In genomic region chr13:42051961-42052695, GRCm38 (mm10) we compare ENCODE assay signal across 7 mouse cellular contexts. TPM values are rescaled to one million over a fixed set of nuclear protein-coding genes. Genes with fewer than 3 reads are reported as not detected.
A peak's percentile ranks its signal among the peaks of the same experiment; 100 is the strongest.
DNase-seq lines count a peak whose midpoint lies in the region; ATAC-seq lines count a peak whose summit lies in the region.

Gene Hivep1, plus strand, starts transcription at chr13:42052021.

- no peaks in the 10 kb centered on the region for H3K27me3 ChIP-seq in hindbrain, embryonic 13.5 days

- peak within 1 kb of the TSS; percentile 89 for H3K4me2 ChIP-seq in hindbrain, embryonic 13.5 days

- WGBS in hindbrain, embryonic 13.5 days: under 1% methylated on average over 60 of the region's 100 CpGs

- ATAC-seq in hindbrain, embryonic 13.5 days (ENCODE audit: low FRiP score): peak; percentile 73
- no peak for ATAC-seq in megakaryocyte-erythroid progenitor cell, adult 5-6 weeks (replicated peaks; ENCODE audit: low FRiP score, low TSS enrichment, poor library complexity, severe bottlenecking)

- peaks cover 18% of the 10 kb centered on the region for H3K36me3 ChIP-seq in hindbrain, embryonic 13.5 days

- no peaks in the 10 kb centered on the region for H3K9me3 ChIP-seq in hindbrain, embryonic 13.5 days

- H3K4me1 ChIP-seq in hindbrain, embryonic 13.5 days (replicated peaks): peaks cover 36% of the 10 kb centered on the region

- DNase-seq in adrenal gland, adult 18-20 months (ENCODE audit: low spot score in 2 of 2): peak; percentile 82 to 83
- peak; percentile 80 to 81 for DNase-seq in cerebellum, postnatal 10 days
- DNase-seq in frontal cortex, postnatal 14 days (ENCODE audit: low spot score in 2 of 2): peak; percentile 52 to 56
- peak; percentile 49 to 68 for DNase-seq in left cerebral cortex, postnatal 25 days (ENCODE audit: low spot score in 2 of 2)
- peak; percentile 47 for DNase-seq in skeletal muscle tissue, adult 2 months (ENCODE audit: low read depth, low spot score)

- intact Hi-C loops in left cerebral cortex, postnatal 25 days (cut with DNase I): loop anchor here (1.0 to 5.0 kb wide), 5 partner anchors 49 to 303 kb away; partner anchors contain the start of gene Edn1

- H3K4me3 ChIP-seq in hindbrain, embryonic 13.5 days: peak within 1 kb of the TSS; percentile 89

- peak within 1 kb of the TSS; percentile 98 for H3K27ac ChIP-seq in hindbrain, embryonic 13.5 days

- peak within 1 kb of the TSS; percentile 97 for H3K9ac ChIP-seq in hindbrain, embryonic 13.5 days

RNA-seq across cellular contexts. Expression of gene Hivep1, which starts in this region (rescaled TPM):
- total RNA-seq in adrenal gland, adult 18-20 months (2021): 10 to 100 TPM; 21.4 to 22.3 TPM
- polyA plus RNA-seq in hindbrain, embryonic 13.5 days (2015; fragmentation: Nextera tagmentation; extraction: Ambion mirVana): 19.2 and 21.1 TPM in 2 replicates
- 10 to 100 TPM; 54.3 to 72.7 TPM for total RNA-seq in left cerebral cortex, postnatal 25 days (2021)
- 38.6 and 51.5 TPM in 2 replicates for total RNA-seq in megakaryocyte-erythroid progenitor cell, adult 5-6 weeks (2014; fragmentation: Nextera tagmentation)
- total RNA-seq in megakaryocyte-erythroid progenitor cell, adult 5-6 weeks (2017): 12.3 and 27.0 TPM in 2 replicates
